Mouse (Mus musculus): Measurements from ENCODE around the gene Hnrnpu. TPM values are rescaled to one million over a fixed set of nuclear protein-coding genes. Genes with fewer than 3 reads are reported as not detected.

Hnrnpu gene
- polyA plus RNA-seq, 1 experiment from 2014 or later = 801 TPM

DNA sequence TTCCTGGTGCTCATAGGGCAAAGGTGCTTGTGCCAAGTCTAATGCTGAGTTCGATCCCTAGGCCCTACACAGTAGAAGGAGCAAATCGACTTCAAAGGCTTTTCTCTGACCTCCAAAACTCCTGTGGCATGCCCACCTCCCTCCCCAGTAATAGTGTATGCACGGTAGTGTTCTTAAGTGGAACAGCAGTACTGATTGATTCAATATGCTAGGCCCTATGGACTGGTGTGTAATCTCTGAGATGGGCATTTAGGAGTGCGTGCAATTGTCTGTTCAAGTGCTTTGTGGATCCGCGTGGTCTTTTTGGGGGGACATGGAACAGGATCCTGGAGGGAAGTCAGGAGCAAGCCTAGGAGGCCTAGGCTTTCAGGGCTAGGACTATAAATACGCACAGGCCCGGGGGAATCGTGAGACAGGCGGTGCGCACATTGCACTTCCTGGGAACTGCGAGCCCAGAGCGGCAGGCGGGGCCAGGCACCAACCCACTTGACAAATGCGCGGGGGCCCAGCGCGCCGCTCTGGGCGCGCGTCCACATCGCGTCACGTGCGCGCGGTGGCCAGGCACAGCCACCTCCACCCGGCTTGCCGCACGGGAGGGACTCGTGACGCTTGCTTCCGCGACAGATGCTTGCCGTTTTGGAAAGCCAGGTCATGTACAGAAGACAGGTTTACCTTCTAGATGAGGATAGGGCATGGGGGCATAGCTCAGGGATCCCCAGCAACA is 31.1 kb upstream of the Hnrnpu start:
- 0 out of 2 replicates have a peak, but pooled peaks cover 4% of the 10 kb centered on the region for H3K4me1 ChIP-seq (ENCODE audit: control insufficient read depth, insufficient read depth, low read length)
- peak overlapping the region; percentile 81 for H3K4me2 ChIP-seq (ENCODE audit: low read depth)
- peak overlapping the region; percentile 47 for H3K27ac ChIP-seq (ENCODE audit: low read depth, low read length)
- no peaks in the 10 kb centered on the region for H3K9me3 ChIP-seq (ENCODE audit: control insufficient read depth, low read length)
- no peaks in the 10 kb centered on the region for H3K36me3 ChIP-seq (ENCODE audit: control insufficient read depth, insufficient read depth, low read length)
- no peaks in the 10 kb centered on the region for H3K27me3 ChIP-seq (ENCODE audit: control insufficient read depth, insufficient read depth, low read length)
- H3K9ac ChIP-seq (ENCODE audit: low read length) = peak overlapping the region; percentile 63
- DNase-seq (ENCODE audit: low spot score) (peak; percentile 90), ATAC-seq (ENCODE audit: insufficient read depth, low FRiP score, low TSS enrichment) (peak; percentile 94)
- 4% methylated on average over 36 of the region's 36 CpGs for WGBS
- H3K4me3 ChIP-seq (ENCODE audit: low read depth, low read length) = peak overlapping the region; percentile 42

DNA sequence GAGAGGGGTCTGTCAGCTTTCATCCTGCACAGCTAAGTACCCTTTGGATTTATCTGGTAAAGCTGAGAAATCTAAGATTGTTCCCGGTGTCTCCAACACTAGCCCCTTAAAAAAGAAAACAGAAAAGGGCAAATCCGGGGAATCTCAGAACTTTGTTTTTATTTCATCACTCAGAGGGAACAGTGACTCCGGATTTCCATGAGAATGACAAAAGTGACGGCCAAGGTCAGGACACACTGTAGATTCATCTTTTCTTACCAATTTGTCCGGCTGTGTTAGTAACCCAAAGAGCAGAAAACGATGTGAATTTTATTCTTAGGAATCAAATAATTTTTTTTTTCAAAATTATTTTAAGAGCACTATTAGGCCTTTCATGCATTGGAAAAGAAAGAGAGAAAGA is 30.5 kb upstream of the Hnrnpu start:
- ATAC-seq (ENCODE audit: insufficient read depth, low FRiP score, low TSS enrichment) = no peak
- WGBS = 75% methylated on average over 6 of the region's 6 CpGs

DNA sequence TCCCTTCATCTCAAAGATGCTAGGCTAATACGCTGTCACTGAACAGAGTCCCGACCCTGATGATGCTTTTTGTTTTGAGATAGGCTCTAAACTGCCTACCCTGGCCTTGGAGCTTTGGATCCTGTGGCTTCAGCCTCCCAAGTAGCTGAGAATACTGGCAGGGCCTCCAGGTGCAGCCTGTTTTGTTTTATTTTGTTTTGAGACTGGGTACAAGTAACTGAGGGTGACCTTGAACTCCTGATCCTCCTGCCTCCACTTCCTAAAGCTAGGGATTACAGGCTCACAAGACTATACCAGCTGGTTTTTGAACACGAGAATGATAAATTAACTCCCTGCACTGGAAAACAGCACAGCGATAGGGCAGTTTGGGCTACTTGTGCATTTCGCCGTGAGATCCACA is 27.6 kb upstream of the Hnrnpu start:
- no peaks in the 10 kb centered on the region for H3K36me3 ChIP-seq (ENCODE audit: control insufficient read depth, insufficient read depth, low read length)
- no peak overlapping the region for H3K27ac ChIP-seq (ENCODE audit: low read depth, low read length)
- no peaks in the 10 kb centered on the region for H3K9me3 ChIP-seq (ENCODE audit: control insufficient read depth, low read length)
- 83% methylated on average over 6 of the region's 6 CpGs for WGBS
- DNase-seq (ENCODE audit: low spot score) = no peak
- H3K9ac ChIP-seq (ENCODE audit: low read length) = no peak overlapping the region
- no peak overlapping the region for H3K4me2 ChIP-seq (ENCODE audit: low read depth)
- no peaks in the 10 kb centered on the region for H3K27me3 ChIP-seq (ENCODE audit: control insufficient read depth, insufficient read depth, low read length)
- ATAC-seq (ENCODE audit: insufficient read depth, low FRiP score, low TSS enrichment) = no peak
- H3K4me3 ChIP-seq (ENCODE audit: low read depth, low read length) = no peak overlapping the region
- 0 out of 2 replicates have a peak, but pooled peaks cover 4% of the 10 kb centered on the region for H3K4me1 ChIP-seq (ENCODE audit: control insufficient read depth, insufficient read depth, low read length)

More for the DNA sequence above, 30.5 kb upstream of the Hnrnpu start:
- H3K9ac ChIP-seq (ENCODE audit: low read length) = no peak overlapping the region
- H3K4me2 ChIP-seq (ENCODE audit: low read depth) = no peak overlapping the region
- H3K27me3 ChIP-seq (ENCODE audit: control insufficient read depth, insufficient read depth, low read length) = no peaks in the 10 kb centered on the region
- no peaks in the 10 kb centered on the region for H3K9me3 ChIP-seq (ENCODE audit: control insufficient read depth, low read length)
- H3K4me3 ChIP-seq (ENCODE audit: low read depth, low read length) = no peak overlapping the region
- no peaks in the 10 kb centered on the region for H3K36me3 ChIP-seq (ENCODE audit: control insufficient read depth, insufficient read depth, low read length)
- H3K4me1 ChIP-seq (ENCODE audit: control insufficient read depth, insufficient read depth, low read length) = 0 out of 2 replicates have a peak, but pooled peaks cover 4% of the 10 kb centered on the region
- no peak overlapping the region for H3K27ac ChIP-seq (ENCODE audit: low read depth, low read length)
- DNase-seq (ENCODE audit: low spot score) = no peak

DNA sequence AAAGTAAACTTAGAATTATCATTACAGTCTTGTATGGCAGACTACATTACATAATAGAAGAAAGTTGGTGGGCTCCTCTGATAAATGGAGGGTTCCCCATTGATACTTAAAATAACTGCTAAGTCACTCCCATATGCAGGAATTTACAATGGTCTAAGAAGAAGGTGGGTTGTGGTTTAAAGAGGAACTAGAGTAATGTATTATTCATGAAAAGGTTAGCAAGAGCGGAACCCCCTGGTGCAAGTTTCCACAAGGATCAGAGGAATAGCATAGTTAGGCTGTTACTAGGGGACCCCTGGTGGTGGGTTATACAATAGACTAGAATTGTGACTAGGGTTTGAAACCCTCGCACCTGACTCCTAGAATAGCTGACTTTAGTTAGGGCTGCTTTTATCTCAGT is 23.1 kb upstream of the Hnrnpu start:
- Histone ChIP-seq H3K27ac (ENCODE audit: low read depth, low read length) (no peak overlapping the region), H3K9ac (ENCODE audit: low read length) (no peak overlapping the region), H3K9me3 (ENCODE audit: control insufficient read depth, low read length) (no peaks in the 10 kb centered on the region), H3K4me2 (ENCODE audit: low read depth) (no peak overlapping the region), H3K4me1 (ENCODE audit: control insufficient read depth, insufficient read depth, low read length) (no peaks in the 10 kb centered on the region), H3K36me3 (ENCODE audit: control insufficient read depth, insufficient read depth, low read length) (no peaks in the 10 kb centered on the region), H3K27me3 (ENCODE audit: control insufficient read depth, insufficient read depth, low read length) (no peaks in the 10 kb centered on the region), H3K4me3 (ENCODE audit: low read depth, low read length) (no peak overlapping the region)
- 63% methylated on average over 2 of the region's 2 CpGs for WGBS
- DNase-seq (ENCODE audit: low spot score) (no peak), ATAC-seq (ENCODE audit: insufficient read depth, low FRiP score, low TSS enrichment) (no peak)

DNA sequence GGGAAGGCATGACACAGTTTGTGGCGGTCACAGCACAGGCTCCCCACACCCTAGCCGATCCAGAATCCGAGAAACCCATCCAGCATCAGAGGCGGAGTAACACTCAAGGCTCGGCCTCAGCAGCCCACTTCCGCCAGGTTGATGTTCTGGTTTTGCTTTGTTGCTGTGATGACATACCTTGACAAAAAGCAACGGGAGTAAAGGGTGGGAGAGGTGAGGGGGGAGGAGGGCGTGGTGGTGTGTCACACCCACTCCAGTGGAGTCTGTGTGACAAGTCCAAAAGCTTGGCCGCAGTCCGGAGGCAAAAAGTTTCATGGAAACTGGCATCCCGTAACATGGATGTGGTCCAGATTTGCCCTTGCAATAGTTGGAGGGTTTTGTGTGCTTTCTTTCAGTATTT is 22.7 kb upstream of the Hnrnpu start:
- Histone ChIP-seq H3K4me3 (ENCODE audit: low read depth, low read length) (no peak overlapping the region), H3K27ac (ENCODE audit: low read depth, low read length) (no peak overlapping the region), H3K9me3 (ENCODE audit: control insufficient read depth, low read length) (no peaks in the 10 kb centered on the region), H3K4me1 (ENCODE audit: control insufficient read depth, insufficient read depth, low read length) (no peaks in the 10 kb centered on the region), H3K36me3 (ENCODE audit: control insufficient read depth, insufficient read depth, low read length) (no peaks in the 10 kb centered on the region), H3K4me2 (ENCODE audit: low read depth) (no peak overlapping the region), H3K9ac (ENCODE audit: low read length) (no peak overlapping the region), H3K27me3 (ENCODE audit: control insufficient read depth, insufficient read depth, low read length) (no peaks in the 10 kb centered on the region)
- DNase-seq (ENCODE audit: low spot score) = no peak
- ATAC-seq (ENCODE audit: insufficient read depth, low FRiP score, low TSS enrichment) = no peak
- WGBS = 85% methylated on average over 11 of the region's 11 CpGs

DNA sequence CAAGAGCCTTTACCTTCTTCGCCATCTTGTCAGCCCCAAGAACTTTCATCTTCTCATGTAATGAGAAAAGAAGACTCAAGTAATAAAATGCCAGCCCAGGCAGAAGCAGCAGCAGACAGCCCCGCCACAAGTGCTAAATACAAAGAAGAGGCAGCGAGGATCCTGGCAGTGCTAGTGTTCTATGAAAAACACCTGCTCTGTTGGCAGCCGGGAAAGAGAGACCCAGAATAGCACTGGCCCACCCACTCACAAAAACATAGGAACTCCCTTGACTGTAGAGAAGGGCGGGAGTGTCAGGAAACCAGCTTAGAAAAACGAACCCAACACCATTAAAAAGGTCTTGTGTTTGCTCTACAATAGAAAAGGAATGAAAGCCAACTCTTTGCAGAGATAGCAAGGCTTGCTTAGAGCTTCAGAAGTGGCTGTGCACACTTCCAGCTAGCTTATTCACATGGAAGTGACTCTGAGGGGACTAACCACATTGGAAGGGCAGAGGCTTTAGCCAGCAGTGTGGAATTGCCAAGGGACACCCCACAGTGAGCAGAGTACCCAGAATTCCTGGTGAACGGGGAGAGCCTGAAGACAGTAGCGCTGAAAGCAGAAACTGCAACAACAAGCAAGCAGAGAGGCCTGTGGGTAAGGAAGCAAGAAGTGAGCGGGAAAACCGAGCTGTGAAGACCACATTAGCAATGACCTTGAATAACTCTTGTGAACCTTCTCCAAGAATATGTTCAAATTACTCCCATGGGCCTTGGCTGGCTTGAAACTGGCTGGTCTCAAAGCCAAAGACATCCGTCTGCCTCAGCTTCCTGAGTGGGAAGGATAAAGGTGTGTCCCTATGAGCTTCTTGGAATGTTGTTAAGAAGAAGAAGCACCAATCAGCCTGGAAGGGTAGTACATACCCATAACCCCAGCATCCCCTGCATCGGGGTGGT is 20.4 kb upstream of the Hnrnpu start:
- Histone ChIP-seq H3K9me3 (ENCODE audit: control insufficient read depth, low read length) (no peaks in the 10 kb centered on the region), H3K4me2 (ENCODE audit: low read depth) (no peak overlapping the region), H3K27me3 (ENCODE audit: control insufficient read depth, insufficient read depth, low read length) (no peaks in the 10 kb centered on the region), H3K9ac (ENCODE audit: low read length) (no peak overlapping the region), H3K4me3 (ENCODE audit: low read depth, low read length) (no peak overlapping the region), H3K4me1 (ENCODE audit: control insufficient read depth, insufficient read depth, low read length) (no peaks in the 10 kb centered on the region), H3K27ac (ENCODE audit: low read depth, low read length) (no peak overlapping the region), H3K36me3 (ENCODE audit: control insufficient read depth, insufficient read depth, low read length) (no peaks in the 10 kb centered on the region)
- ATAC-seq (ENCODE audit: insufficient read depth, low FRiP score, low TSS enrichment) = no peak
- no peak for DNase-seq (ENCODE audit: low spot score)
- 74% methylated on average over 12 of the region's 12 CpGs for WGBS

DNA sequence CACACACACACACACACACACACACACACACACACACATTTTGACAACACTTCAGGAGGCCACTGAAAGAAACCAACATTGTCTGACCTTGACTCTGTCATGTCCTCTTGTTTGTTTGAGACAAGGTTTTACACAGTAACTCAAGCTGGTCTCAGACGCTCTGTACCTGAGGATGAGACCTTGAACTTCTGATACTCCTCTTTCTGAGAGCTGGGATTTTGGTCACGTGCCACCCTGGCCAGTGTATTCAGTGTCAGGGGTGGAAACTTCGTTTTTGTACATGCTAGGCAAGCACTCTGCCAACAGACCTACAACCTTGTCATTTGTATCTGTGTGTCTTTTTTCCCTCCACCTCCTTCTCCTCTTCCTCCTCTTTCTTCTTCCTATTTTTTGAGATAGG is 17.0 kb upstream of the Hnrnpu start:
- no peaks in the 10 kb centered on the region for H3K36me3 ChIP-seq (ENCODE audit: control insufficient read depth, insufficient read depth, low read length)
- no peak overlapping the region for H3K4me3 ChIP-seq (ENCODE audit: low read depth, low read length)
- H3K9me3 ChIP-seq (ENCODE audit: control insufficient read depth, low read length) = no peaks in the 10 kb centered on the region
- H3K27me3 ChIP-seq (ENCODE audit: control insufficient read depth, insufficient read depth, low read length) = no peaks in the 10 kb centered on the region
- DNase-seq (ENCODE audit: low spot score) = no peak
- no peaks in the 10 kb centered on the region for H3K4me1 ChIP-seq (ENCODE audit: control insufficient read depth, insufficient read depth, low read length)
- H3K9ac ChIP-seq (ENCODE audit: low read length) = no peak overlapping the region
- no peak overlapping the region for H3K27ac ChIP-seq (ENCODE audit: low read depth, low read length)
- WGBS = 64% methylated on average over 3 of the region's 3 CpGs
- no peak for ATAC-seq (ENCODE audit: insufficient read depth, low FRiP score, low TSS enrichment)
- H3K4me2 ChIP-seq (ENCODE audit: low read depth) = no peak overlapping the region

DNA sequence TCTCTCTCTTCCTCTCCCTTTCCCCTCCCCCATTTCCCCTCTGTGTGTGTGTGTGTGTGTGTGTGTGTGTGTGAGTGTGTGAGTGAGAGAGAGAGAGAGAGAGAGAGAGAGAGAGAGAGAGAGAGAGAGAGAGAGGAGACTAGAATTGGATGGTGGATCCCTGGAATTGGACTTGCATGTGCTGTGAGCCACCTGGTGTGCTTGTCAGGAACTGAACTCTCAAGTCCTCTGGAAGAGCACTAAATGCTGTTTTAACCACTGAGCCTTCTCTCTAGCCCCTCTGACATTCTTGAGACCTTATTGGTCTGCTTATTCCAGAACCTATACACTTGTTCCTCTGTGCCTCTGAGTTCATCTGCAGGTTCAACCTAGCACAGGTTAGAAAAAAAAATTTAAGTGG is 14.0 kb upstream of the Hnrnpu start:
- ATAC-seq (ENCODE audit: insufficient read depth, low FRiP score, low TSS enrichment) = no peak
- no peaks in the 10 kb centered on the region for H3K27me3 ChIP-seq (ENCODE audit: control insufficient read depth, insufficient read depth, low read length)
- no peak overlapping the region for H3K4me2 ChIP-seq (ENCODE audit: low read depth)
- H3K4me3 ChIP-seq (ENCODE audit: low read depth, low read length) = no peak overlapping the region
- H3K27ac ChIP-seq (ENCODE audit: low read depth, low read length) = no peak overlapping the region
- H3K9me3 ChIP-seq (ENCODE audit: control insufficient read depth, low read length) = no peaks in the 10 kb centered on the region
- DNase-seq (ENCODE audit: low spot score) = no peak
- no peak overlapping the region for H3K9ac ChIP-seq (ENCODE audit: low read length)
- no peaks in the 10 kb centered on the region for H3K4me1 ChIP-seq (ENCODE audit: control insufficient read depth, insufficient read depth, low read length)
- H3K36me3 ChIP-seq (ENCODE audit: control insufficient read depth, insufficient read depth, low read length) = no peaks in the 10 kb centered on the region
